Mouse (Mus musculus) hindbrain, embryonic 15.5 days (tissue): ENCODE measurements around the gene Wnt7b. TPM values are rescaled to one million over a fixed set of nuclear protein-coding genes. Genes with fewer than 3 reads are reported as not detected.

ENCODE experiments used
- ATAC-seq: fragments of 200-750 bp; cut with Nextera tagmentation; 2 replicates; pipeline ENCODE4 v1.8.0; 2017; ENCODE audit warnings: low read depth, moderate number of reproducible peaks, moderate TSS enrichment; ENCODE audit not compliant: low FRiP score
- H3K27ac ChIP-seq: fragments of 300-500 bp; sonication (generic); replicated peaks from 2 replicates; pipeline ENCODE4 v1.5.1; 2015; ENCODE audit warnings: mild to moderate bottlenecking, inconsistent platforms
- H3K27me3 ChIP-seq: fragments of 300-500 bp; sonication (generic); 2 replicates; pipeline ENCODE4 v1.6.1; 2015; ENCODE audit warnings: control low read depth, inconsistent platforms
- H3K36me3 ChIP-seq: fragments of 300-500 bp; sonication (generic); 2 replicates; pipeline ENCODE4 v1.6.1; 2015; ENCODE audit warnings: control low read depth, inconsistent platforms
- H3K4me1 ChIP-seq: fragments of 300-500 bp; sonication (generic); replicated peaks from 2 replicates; pipeline ENCODE4 v1.6.1; 2015; ENCODE audit warnings: control low read depth, inconsistent platforms
- H3K4me2 ChIP-seq: fragments of 300-500 bp; sonication (generic); 2 replicates; pipeline ENCODE4 v1.6.1; 2015; ENCODE audit warnings: moderate library complexity, mild to moderate bottlenecking, inconsistent platforms
- H3K4me3 ChIP-seq: fragments of 300-500 bp; sonication (generic); 2 replicates; pipeline ENCODE4 v1.5.1; 2015; ENCODE audit warnings: mild to moderate bottlenecking, inconsistent platforms
- H3K9ac ChIP-seq: fragments of 300-500 bp; sonication (generic); 2 replicates; pipeline ENCODE4 v1.6.1; 2015; ENCODE audit warnings: inconsistent platforms
- H3K9me3 ChIP-seq: fragments of 300-500 bp; sonication (generic); 2 replicates; pipeline ENCODE4 v1.6.1; 2016; ENCODE audit warnings: control low read depth, inconsistent platforms
- WGBS: fragments of 180-500 bp; shearing (Covaris S2); methylation state at CpG from one replicate; pipeline ENCODE4 v1.1.7; 2015; 5-methylcytosine and 5-hydroxymethylcytosine counted together
- polyA plus RNA-seq: library from polyadenylated mRNA; unstranded; fragments of >200 nt; fragmentation: Nextera tagmentation; extraction: Ambion mirVana; gene quantifications from 2 replicates; pipeline ENCODE4 v1.2.1, GENCODE M21; 2015

Wnt7b gene
- polyA plus RNA-seq, 1 experiment from 2014 or later, result 42.8 TPM

DNA sequence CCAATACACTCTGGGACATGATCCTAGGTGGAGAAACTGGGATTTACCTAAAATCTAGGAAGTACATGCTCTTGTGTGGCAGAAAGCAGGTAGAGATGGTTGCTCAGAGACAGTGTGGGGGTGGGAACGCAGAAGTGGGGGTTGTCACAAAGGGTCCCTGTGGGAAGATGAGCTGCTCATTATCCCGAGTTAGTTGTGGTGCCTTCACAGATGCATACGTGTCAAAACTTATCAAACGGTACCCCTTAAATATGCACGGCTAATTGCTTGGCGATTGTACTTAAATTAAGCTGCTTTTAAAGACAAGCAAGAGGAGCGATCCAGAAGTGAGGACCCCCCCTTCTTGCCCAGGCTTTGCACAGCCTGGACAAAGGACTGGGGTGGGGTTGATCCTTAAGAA, 92.5 kb downstream of the Wnt7b start:
- 46% methylated on average over 7 of the region's 7 CpGs for WGBS
- H3K9ac ChIP-seq, result no peak overlapping the region
- no peaks in the 10 kb centered on the region for H3K27me3 ChIP-seq
- H3K4me2 ChIP-seq, result no peak overlapping the region
- no peaks in the 10 kb centered on the region for H3K36me3 ChIP-seq
- ATAC-seq, result no peak
- H3K4me3 ChIP-seq, result no peak overlapping the region
- H3K4me1 ChIP-seq, result peaks cover 15% of the 10 kb centered on the region
- no peaks in the 10 kb centered on the region for H3K9me3 ChIP-seq
- no peak overlapping the region for H3K27ac ChIP-seq

DNA sequence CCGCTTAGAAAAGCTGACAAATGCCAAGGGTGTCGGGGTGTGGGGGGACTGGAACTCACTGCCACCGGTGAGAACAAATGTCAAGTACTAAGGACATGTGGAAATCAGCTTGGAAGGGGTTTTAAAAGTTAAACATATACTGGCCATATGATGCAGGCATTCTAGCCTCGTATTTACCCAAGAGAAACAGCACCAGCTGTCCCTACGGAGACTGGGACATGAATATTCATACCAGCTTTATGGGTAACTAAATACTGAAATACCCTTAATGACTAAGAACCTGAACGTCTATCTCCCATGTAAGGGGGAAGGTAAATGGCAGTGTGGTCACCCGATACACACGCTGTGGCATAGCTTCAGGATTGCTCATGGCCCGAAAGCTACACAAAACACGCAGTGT, 93.4 kb downstream of the Wnt7b start:
- H3K4me1 ChIP-seq, result peaks cover 7% of the 10 kb centered on the region
- no peak for ATAC-seq
- 71% methylated on average over 10 of the region's 10 CpGs for WGBS

More for the DNA sequence above, 93.4 kb downstream of the Wnt7b start:
- Histone ChIP-seq H3K9me3 (no peaks in the 10 kb centered on the region), H3K27ac (no peak overlapping the region), H3K9ac (no peak overlapping the region), H3K4me2 (no peak overlapping the region), H3K4me3 (no peak overlapping the region), H3K27me3 (no peaks in the 10 kb centered on the region), H3K36me3 (no peaks in the 10 kb centered on the region)

Other genes starting within 250 kb of the Wnt7b start
- 501 and 511 TPM in 2 replicates for gene Atxn10, start 246.2 kb downstream of the Wnt7b start, polyA plus RNA-seq
- not detected in 2 replicates for gene 7530416G11Rik, start 79.2 kb downstream of the Wnt7b start, polyA plus RNA-seq
- 1.6 and 2.1 TPM in 2 replicates for gene Ppara, start 152.5 kb upstream of the Wnt7b start, polyA plus RNA-seq
- 19.8 and 20.7 TPM in 2 replicates for gene Cdpf1, start 229.2 kb upstream of the Wnt7b start, polyA plus RNA-seq
- gene Pkdrej, start 239.3 kb upstream of the Wnt7b start, polyA plus RNA-seq, result 0.04 and 0.08 TPM in 2 replicates
- gene Ttc38, start 249.8 kb upstream of the Wnt7b start, polyA plus RNA-seq, result 2.9 and 3.6 TPM in 2 replicates